Mouse (Mus musculus) cerebellum, postnatal 10 days (tissue): ENCODE measurements around the gene Tanc2.

Experiments used
- DNase-seq, 2 experiments: peaks; one replicate each; pipeline ENCODE4 v3.0.0; 2021; ENCODE audit warnings: mixed read lengths in 2 of 2

Gene Tanc2

DNA sequence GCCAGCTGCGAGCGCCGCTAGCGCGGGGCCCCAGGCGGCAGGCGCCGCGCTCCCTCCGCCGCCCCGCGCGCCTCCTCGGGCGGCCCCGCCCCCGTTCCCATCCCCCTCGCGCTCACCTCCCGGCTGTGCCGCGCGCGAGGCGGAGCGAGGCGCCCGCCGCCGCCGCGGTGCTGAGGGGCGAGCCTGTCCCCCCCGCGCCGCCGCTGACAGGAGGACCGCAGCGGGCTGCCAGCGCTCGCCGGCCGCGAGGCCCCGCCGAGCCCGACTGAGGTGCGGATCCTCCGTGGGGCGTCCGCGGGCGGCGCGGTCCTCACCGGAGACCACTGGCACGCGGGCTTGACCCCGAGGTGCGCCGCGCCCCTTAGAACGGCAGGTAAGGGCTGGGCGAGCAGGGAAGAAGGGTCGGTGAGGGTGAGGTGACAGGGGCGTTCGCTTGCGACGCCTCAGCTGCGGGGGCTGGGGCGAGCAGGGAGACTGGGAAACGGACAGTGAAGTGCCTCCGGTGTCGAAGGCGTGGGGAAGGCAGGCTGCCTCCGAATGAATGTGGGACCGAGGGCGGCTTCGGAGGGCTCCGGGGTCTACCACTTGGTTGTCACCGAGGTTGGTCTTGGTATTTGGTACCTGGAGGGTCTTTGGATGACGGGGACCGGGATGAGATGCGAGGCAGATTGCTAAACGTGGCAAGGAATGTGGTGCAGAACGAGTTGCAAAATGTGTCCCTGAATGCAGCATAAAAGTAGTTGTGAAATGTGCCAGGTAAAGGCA is at the start of gene Tanc2:
Gene Tanc2, plus strand, starts transcription at position 110 of the 765 bp plus-strand sequence.
- DNase-seq, result peak; percentile 74 to 81

DNA sequence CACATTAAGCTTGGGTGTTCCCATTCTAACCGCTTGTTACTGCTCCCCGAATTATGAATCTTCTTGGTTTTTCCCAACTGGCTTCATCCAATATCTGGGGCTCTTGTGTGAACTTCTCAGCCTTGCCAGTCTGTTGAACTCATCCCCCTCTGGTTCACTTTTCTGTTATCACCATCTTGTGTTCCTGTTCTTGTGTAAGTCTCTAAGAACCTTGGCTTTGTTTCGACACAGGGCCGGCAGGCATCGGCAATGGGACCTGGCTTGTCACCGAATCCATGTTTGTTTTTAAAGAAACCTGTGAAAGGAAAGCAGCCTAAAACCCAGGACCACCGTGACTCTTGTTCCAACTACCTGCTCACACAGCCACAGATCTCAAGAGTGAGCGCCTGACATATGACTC is 49.0 kb upstream of the Tanc2 start:
- DNase-seq, result no peak

DNA sequence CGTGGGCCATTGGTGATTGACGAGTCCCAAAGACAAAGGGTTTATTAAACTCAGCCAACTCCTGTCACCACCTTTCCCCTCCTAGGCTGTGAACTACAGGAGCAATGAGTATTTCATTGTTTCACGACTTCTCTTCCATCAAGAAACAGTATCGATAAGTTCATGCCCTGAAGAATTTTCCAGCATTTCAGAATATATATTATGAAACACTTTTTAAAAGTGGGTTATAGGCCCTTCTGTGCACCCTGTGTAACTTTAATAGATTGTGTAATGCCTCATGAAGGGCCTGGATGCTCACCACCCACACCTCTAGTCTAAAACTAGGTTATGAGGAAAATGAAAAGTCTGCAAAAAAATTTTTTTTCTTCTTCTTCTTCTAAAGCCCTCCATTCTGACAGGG is 48.4 kb upstream of the Tanc2 start:
- DNase-seq, result no peak

DNA sequence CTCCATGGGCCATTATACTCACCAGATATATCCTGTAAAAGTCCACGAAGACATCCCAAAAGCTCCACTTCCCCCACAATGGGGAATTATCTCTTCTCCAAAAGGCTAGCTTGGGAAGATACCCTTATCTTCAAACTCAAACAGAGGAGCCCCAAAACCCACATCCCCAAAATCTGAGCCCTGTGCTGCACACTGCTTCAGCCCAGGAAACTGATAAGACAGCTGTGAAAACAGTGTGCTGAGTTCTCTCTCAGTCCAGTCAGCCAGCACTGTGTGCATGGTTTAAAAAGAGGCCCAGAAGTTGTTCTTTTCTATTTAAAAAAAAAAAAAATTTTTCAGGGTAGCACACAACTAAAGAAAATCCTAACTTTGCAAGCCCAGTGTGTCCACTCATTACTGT is 47.7 kb upstream of the Tanc2 start:
- no peak for DNase-seq

DNA sequence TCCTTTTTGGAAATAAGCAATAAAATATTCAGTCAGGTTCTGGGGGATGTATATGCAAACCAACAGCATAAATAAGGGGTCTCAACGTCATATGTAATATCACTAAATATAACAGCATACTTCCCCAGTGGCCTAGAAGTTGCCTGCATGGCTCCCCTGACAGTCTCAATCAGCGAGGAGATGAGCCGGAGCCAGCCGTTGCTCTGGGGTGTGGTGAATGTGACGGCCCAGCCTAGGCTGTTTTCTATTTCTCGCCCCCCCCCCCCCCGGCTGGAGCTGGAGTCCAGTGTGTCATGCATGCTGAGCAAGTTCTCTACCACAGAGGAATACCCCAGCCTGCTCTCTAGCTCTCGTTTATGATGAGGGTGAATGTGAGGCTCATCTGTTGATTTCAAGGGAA is 44.0 kb upstream of the Tanc2 start:
- no peak for DNase-seq

DNA sequence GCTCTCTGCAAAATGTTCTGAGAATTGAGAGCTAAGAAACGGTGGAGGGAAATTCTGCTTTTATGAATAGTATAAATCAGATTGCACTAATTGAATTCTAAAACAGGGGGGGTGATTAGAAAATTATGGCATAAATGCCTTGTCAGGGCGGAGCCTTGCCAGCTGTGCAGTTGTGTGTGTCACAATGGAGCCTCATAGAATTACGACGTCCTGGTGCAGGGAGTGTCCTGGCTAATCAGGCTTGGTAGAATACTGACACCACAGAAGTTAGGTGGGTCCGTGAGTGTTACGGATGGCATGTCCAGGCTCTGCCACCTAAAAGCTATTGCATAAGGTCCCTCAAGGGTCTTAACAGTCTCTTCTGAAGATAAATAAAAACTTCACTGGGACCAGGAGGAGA is 43.4 kb upstream of the Tanc2 start:
- DNase-seq, result no peak

DNA sequence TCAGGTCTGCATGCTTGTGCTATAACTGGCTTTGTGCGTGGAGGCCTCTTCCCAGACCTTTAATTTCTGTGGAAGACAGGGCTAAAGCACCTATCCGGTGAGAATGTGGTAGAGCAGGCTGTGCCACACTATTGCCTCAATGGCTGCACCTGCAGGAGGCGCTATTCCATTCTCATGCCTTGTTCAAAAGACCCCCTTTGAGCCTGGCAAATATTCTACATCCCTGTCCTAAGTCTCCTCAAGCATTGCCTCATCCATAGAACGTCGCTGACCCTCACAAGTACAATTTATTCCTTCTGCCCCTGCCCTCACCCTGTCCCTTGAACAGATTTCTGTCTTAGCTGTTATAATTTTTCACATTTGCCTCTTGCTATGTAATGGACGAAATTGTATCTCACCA is 41.4 kb upstream of the Tanc2 start:
- DNase-seq, result peak; percentile 29 to 41

DNA sequence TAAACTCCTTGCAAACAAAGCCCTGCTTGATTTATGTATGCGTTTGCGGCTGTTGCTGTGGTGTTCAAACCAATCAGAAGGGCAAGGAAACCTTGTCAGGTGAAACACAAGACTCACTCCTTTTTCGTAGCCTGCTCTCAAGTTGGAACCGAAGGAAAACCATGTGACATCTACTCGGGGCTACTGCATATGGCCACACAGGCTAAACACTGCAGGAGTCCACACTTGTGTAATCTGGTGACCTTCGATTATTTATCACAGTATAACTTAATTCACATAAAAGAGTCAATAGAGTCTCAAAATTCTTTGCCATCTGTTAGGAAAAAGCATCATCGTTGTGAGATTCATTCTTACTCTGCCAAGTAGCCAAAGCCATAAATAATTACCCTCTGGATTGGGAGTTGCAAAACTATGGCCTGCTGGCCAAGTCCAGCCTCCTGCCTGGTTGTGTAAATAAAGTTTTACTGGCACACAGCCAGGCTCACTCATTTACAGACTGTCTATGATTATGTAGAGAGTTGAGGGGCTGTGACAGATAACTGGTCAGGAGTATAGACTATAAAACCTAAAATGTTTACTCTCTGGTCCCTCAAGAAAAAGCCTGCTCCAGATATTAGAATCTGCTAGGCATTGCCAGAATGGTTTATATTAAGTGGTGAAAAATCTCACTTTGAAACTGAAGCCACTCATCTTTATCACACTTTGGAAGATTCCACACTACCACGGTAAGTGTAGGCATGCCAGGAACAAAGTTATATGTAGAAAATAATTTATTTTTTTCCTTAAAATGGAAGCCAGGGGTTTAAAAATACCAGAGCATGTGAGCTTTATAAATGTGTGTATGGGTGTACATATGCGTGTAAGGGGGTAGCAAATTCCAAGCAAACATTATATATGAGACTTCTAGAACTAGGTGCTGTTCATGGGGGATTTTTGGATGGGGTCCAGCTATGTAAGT is 40.3 kb upstream of the Tanc2 start:
- DNase-seq, result peak; percentile 49 to 60

DNA sequence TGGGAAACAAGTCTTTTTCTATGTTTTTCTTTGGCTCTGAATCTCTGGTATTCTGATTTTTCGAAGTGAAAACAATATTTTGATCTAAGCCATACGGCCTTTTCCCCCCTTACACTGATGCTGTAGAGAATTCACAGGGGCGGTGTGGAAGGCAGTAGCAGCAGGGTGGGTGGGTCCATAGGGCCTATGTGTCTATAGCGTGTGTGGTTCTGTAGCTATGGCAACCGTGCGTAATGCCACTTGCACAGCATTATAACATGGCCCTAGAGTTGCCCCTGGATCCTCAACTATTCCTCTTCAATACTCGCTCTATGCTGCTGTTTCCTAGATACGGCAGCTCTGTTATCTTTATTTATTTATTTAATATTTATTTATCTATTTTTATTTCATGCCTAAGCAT is 32.5 kb upstream of the Tanc2 start:
- no peak for DNase-seq

DNA sequence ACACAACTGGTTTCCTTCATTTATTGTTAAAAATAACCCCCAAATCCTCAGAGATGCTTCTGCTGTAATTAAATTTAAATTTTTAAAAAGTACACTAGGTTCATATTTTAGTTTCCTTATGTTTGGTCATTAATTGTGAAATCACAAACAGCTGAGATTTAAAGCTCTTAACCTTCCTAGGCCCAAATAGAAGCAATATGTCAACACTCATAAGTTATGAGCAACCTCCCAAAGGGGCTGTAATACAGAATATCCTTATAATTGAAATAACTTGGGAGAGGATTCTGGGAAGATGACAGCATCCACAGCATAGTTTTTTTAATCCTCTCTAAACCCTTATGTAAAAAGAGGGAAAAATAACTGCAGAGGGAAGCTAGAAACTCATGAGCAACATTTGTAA is 31.7 kb upstream of the Tanc2 start:
- no peak for DNase-seq

DNA sequence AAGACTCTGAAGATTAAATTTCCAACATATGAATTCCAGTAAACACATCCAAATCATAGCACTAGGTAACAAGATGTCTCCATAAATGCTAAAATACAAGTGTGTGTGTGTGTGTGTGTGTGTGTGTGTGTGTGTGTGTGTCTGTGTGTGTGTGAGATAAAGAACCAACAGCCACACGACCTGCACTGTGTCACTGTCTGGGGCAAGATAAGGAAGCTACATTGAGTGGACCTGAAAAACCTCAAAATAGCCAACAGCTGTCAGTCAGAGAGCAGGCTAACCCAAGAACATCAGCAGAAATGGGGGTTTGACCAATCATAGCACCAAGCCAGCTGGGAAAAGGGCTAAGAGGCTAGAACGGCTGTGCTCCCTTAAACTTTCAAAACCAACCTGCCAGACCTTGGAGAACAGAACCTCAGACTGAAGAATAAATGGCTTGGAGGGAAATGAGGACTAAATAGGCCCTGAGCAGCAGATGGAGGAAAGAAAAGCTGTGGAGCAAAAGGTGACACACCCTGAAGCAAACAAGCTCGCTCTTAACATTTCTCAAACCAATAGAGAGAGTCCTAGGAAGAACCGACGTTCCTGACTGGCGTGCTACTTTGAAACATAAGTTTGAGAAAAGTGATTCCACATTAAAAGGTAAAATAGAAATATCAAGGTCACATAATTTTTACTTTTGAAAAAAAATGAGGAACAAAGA is 30.8 kb upstream of the Tanc2 start:
- DNase-seq, result no peak

DNA sequence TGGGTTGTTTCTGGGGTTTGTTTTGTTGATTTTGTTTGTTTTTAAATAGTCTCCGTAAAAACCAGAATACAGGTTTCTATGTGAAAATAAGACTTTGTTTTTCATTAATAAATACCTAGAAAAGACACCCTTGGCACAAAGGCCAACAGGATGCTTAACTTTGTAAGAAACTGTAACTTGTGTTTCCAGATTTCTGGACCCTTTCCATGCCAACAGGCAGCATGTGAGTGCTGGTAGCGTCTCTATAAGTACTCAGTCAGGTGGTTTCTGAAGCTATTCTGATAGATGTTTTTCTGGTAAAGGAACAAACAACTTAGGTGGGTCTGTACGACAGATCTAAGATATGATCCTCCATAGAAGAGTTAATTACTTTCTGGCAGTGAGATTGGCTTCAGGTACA is 26.2 kb upstream of the Tanc2 start:
- no peak for DNase-seq

DNA sequence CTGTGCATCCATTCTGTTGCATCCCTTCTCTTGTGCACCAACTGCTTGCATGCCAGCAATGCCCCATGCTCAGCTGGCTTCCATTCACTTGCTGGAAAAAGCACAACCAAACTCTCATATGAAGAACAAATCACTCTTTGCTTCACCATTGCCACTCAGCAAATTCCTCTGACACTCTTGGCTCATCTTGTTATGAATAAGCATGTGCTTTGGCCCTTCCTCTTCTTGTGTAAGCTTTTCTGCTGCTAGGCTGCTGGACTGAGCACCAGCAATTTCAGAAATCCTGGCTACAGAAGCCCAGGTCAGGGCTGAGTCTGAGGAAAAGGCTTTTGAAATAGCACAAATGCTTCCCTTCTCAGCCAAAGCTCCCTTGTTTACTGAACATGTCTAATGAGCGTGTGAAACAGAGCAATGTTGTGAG is 22.6 kb upstream of the Tanc2 start:
- DNase-seq, result peak; percentile 78 to 81

DNA sequence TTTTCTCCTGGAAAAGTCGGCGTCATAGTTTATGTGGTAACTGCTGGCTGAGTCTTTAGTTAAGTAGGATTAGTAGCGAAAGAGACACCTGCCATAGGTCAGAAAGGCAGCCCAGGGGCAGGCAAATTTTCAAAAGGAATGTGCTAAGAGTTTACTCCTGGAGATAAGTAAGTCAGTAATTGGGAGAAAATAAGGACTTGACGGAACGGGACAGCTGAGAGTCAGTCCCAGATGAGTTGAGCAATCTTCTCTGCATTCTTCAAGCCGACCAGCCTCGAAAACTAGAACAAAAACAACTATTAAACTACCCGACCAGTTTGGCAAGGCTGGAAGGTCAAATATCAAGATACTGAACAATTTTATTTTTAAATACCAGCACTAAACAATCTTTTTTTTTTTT is 17.8 kb upstream of the Tanc2 start:
- no peak for DNase-seq

DNA sequence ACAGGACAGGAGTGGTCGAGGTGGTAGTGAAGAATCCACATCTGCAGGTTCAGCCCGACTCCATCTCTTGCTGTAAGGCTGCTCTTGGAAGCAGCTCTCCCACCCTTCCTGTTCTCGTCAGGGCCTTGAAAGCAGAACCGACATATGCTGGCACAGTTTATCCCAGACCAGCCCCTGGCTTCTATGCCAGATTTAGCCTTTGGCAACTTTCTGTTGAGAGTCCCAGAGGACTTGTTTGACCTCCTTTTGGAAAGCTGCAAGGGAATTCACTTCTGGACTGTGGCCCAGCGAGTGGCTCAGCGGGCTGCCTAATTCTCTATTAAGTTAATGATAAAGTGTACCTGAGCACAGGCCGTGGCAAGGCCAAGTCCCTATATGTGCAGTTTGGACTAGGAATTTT is 15.5 kb upstream of the Tanc2 start:
- DNase-seq, result peak; percentile 76 to 82

DNA sequence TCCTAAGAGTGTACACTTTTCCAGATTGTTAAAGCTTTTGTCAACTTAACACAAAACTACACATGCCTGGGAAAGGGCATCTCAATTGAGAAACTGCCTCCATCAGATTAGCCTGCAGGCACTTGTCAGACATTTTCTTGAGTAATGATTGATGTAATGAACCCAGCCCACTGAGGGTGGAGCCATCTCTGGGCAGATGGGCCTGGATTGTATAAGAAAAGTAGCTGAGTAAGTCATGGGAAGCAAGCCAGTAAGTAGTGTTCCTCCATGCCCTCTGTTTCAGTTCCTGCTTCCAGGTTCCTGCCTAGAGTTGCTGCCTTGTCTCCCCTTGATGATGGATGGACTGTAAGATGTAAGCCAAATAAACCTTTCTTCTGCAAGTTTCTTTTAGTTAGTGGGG is 12.6 kb upstream of the Tanc2 start:
- no peak for DNase-seq

DNA sequence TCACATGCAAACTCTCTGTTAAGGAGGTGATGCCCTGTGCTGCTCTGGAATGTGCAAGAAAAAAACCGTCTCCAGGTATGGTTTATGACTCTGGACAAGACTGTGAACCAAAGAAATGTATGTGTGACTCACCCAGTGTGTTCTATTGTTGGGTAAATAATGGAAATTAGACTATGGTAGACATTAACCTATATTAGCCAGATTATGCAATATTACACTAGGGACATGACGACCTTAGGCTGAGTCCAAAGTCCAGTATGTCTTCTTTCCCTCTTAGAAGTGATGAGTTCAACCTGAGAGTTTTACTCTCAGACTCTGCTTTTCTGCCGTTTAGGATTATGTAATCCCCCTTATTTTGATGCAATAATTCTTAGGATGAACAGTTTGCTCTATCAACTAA is 7.8 kb upstream of the Tanc2 start:
- DNase-seq, result no peak

DNA sequence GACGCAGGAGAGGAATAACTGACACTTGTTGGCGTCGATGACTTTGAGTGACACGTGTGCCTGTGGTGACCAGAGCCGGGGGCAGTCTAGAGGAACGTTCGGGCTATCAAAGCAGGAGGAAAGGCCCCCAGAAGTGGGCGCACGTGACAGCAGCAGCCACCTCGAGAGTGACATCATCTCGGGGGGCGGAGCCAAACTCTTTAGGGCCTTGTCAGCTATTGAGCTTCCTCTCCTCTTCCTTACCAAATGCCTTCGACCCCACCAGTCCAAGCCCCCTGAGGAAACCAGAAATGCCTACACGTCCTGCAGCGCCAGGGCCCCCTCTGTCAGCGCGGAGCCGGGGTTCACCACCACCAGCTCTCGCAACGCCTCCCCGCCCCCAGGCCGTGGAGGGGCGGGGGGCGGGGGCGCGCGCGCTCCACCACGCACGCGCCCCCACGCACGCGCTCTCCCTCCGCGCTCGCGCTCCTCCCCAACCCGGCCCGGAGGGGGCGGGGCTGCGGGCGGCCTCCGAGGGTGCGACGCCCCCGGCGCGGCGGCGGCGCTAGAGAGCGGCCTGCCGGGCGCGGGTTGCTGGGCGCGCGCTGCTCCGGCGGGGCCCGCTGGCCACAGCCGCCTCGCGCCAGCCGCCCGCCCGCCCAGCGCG is 432 bp upstream of the Tanc2 start:
- DNase-seq, result peak; percentile 95

DNA sequence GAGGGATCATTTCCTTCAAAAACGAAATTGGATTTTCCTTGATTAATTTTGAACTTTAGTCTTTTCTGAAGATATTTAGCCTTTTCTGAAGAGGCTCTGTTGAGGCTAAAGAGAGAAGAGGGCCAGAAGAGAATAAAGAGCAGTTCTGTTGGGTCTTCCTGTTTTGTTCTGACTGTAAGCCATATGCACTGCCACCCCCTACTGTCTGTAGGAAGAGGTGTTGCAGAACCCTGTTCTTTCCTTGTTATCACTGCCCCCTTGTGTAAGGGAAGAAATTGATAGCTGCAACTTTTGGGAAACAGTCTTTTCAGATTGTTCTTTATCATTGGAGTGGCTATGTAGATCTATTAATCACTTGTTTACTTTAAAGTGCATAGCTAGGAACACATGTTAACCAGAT is 2.1 kb downstream of the Tanc2 start:
- DNase-seq, result peak; percentile 83 to 87

DNA sequence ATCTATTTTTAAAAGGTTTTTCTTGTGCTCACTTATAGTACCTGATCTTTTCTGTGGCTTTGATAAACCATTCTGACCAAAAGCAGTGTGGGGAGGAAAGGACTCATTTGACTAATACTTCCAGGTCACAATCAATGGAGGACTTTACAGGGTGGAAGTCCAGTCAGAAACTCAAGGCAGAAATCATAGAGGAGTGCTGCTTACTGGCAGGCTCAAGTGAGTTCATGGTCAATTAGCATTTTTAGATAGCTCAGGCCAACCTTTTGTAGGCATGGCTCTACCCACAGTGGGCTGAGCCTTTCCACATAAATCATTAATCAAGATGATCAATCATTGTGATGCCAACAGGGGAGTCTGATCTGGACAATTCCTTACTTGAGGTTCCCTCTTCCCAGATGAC is 12.4 kb downstream of the Tanc2 start:
- DNase-seq, result no peak

DNA sequence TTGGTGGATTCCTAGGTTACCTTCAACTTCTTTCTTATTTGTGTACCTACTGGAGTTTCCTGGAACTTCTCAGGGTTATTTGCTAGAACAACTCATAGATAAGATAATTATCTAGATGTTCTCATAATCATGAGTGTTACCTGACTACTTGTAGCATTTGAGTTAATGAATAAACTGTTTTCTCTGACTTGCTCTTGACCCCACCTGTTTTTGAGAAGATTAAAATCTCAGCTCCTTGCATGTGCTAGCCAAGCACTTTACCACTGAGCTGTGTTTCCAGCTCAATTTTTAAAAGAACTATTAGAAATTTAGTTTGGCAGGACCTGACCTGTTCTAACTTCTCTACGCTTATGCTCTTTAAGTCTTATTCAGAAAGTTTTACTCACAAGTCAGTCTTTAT is 36.4 kb downstream of the Tanc2 start:
- DNase-seq, result no peak

DNA sequence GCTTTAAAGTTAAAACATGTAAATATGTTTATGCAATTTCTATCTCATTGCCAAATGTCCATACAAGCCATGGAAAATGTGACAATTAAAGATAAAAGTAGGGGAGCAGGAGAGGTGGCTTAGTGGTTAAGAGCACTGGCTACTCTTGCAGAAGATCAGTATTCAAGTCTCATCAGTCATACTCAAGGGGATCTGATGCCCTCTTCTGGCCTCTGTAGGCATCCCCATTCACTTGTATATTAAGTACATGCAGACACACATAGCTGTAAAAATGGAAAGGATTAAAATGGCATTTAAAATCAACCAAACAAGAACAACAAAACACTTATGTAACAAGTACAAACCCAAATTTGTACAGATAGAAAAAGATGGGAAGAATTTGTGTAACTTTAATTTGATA is 54.2 kb downstream of the Tanc2 start:
- peak; percentile 7 to 14 for DNase-seq

DNA sequence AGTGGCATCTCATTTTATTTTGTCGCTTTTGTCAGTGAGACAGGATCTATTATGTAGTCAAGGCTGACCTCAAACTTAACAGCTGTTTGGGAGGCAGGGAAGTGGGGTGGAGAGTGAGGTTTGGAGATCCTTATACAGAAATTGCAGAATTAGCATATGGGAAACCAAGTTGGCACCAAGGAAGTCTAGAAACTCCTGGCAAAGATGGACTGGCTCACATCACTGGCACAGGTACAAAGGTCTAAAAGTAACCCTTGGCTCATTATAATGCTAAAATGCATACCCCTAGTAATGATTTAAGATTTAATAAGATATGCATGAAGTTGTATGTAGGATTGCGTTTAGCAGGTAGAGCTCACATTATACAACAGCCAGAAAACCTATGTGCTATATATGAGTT is 58.2 kb downstream of the Tanc2 start:
- no peak for DNase-seq
